Mouse (Mus musculus) hindbrain, embryonic 14.5 days (tissue): ENCODE results near the gene Mn1. TPM values are rescaled to one million over a fixed set of nuclear protein-coding genes. Genes with fewer than 3 reads are reported as not detected.

Experiments
- ATAC-seq: fragments of 200-750 bp; cut with Nextera tagmentation; 2 replicates; pipeline ENCODE4 v1.8.0; 2017; ENCODE audit warnings: moderate number of reproducible peaks, mild to moderate bottlenecking, moderate TSS enrichment, moderate library complexity; ENCODE audit not compliant: low FRiP score
- DNase-seq: peaks from one replicate; pipeline ENCODE4 v3.0.0-alpha.2; 2015; ENCODE audit warnings: low spot score
- H3K27ac ChIP-seq: fragments of 300-500 bp; sonication (generic); 2 replicates; pipeline ENCODE4 v1.5.1; 2014; ENCODE audit warnings: mild to moderate bottlenecking, moderate library complexity
- H3K27me3 ChIP-seq: fragments of 300-500 bp; sonication (generic); 2 replicates; pipeline ENCODE4 v1.6.1; 2014; ENCODE audit warnings: mild to moderate bottlenecking, low read length, mixed read lengths; ENCODE audit not compliant: control insufficient read depth, insufficient read depth
- H3K36me3 ChIP-seq: fragments of 300-500 bp; sonication (generic); replicated peaks from 2 replicates; pipeline ENCODE4 v1.6.1; 2014; ENCODE audit not compliant: control insufficient read depth, insufficient read depth
- H3K4me1 ChIP-seq: fragments of 300-500 bp; sonication (generic); replicated peaks from 2 replicates; pipeline ENCODE4 v1.6.1; 2014; ENCODE audit warnings: antibody characterized with exemption, low read length, mixed read lengths; ENCODE audit not compliant: control insufficient read depth, insufficient read depth
- H3K4me2 ChIP-seq: fragments of 300-500 bp; sonication (generic); replicated peaks from 2 replicates; pipeline ENCODE4 v1.6.1; 2014; ENCODE audit warnings: mild to moderate bottlenecking, moderate library complexity
- H3K4me3 ChIP-seq: fragments of 300-500 bp; sonication (generic); replicated peaks from 2 replicates; pipeline ENCODE4 v1.5.1; 2014; ENCODE audit warnings: mild to moderate bottlenecking, low read length
- H3K9ac ChIP-seq: fragments of 300-500 bp; sonication (generic); 2 replicates; pipeline ENCODE4 v1.6.1; 2014
- H3K9me3 ChIP-seq: fragments of 300-500 bp; sonication (generic); 2 replicates; pipeline ENCODE4 v1.6.1; 2016; ENCODE audit warnings: low read length; ENCODE audit not compliant: control insufficient read depth
- WGBS: fragments of 180-500 bp; shearing (Covaris S2); extraction: QIAGEN DNeasy Blood & Tissue Kit; methylation state at CpG from one replicate; pipeline ENCODE4 v1.1.7; 2014; 5-methylcytosine and 5-hydroxymethylcytosine counted together
- polyA plus RNA-seq: library from polyadenylated mRNA; unstranded; fragments of >200 nt; fragmentation: Nextera tagmentation; extraction: Ambion mirVana; gene quantifications from 2 replicates; pipeline ENCODE4 v1.2.1, GENCODE M21; 2014

Gene Mn1
- polyA plus RNA-seq, 1 experiment from 2014 or later, result 27.8 TPM

GRCm38 (mm10) chr5:111402651-111402996, 14.5 kb upstream of the Mn1 start:
- Histone ChIP-seq H3K4me3 (no peak overlapping the region), H3K36me3 (no peaks in the 10 kb centered on the region), H3K9me3 (no peaks in the 10 kb centered on the region), H3K9ac (no peak overlapping the region), H3K27me3 (0 out of 2 replicates have a peak, but pooled peaks cover 5% of the 10 kb centered on the region), H3K4me1 (0 out of 2 replicates have a peak, but pooled peaks cover 4% of the 10 kb centered on the region), H3K4me2 (no peak overlapping the region), H3K27ac (no peak overlapping the region)
- WGBS, result 84% methylated on average over 6 of the region's 6 CpGs
- DNase-seq (no peak), ATAC-seq (no peak)

DNA sequence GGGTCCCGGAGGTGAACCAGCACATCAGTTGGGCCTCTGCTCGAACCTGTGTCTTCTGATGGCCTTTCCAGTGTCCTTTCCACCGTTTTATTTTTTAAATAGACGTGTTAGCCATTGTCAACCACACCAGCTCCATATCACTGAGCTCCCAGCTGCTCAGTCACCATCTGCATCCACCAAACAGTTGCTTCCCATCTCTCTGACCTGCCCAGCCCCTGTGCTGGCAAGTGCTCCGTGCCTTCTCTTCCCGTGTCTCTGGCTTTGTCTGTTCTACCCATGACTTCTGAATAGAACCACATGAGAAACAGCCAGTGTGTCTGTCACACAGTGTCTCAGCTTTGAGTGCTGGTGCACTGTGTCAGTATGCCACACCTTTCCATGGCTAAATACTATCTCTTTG, 12.4 kb upstream of the Mn1 start:
- Histone ChIP-seq H3K36me3 (no peaks in the 10 kb centered on the region), H3K27me3 (0 out of 2 replicates have a peak, but pooled peaks cover 5% of the 10 kb centered on the region), H3K4me1 (peaks cover 10% of the 10 kb centered on the region), H3K4me3 (no peak overlapping the region), H3K9me3 (no peaks in the 10 kb centered on the region), H3K27ac (no peak overlapping the region), H3K4me2 (no peak overlapping the region), H3K9ac (no peak overlapping the region)
- no peak for ATAC-seq
- DNase-seq, result no peak
- WGBS, result 79% methylated on average over 6 of the region's 6 CpGs

DNA sequence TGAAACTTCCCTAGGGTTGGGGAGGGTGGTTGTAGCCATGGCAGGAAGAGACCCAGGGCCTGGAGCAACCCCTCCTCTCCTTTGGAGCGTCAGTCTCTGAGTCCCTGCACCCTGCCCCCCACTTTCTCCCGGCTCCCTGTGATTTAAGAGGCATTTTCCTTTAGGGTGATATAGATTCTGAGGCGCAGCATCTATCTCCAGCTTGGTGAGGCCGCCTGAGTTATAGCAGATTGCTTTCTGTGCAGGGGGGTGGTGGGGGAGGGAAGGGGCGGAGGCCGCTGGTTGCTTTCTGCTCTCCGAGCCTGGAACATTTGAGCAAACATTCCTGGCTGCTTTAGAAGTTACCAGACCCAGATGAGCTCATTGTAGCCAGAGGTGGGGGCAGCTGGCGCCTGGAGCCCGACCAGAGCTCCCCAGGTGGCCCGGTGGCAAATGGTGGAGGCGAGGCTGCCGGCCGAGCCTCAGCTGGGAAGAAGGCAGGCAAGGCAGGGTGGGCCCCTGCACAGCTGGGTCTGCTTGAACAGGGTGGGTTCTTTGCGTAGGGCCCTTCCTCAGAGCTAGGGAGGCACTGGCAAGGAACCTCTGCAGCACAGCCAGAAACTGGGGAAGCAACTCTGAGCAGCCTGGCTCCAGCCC, 8.6 kb upstream of the Mn1 start:
- H3K9ac ChIP-seq, result no peak overlapping the region
- H3K27ac ChIP-seq, result peak overlapping the region; percentile 41; the same call in 1 of the 2 replicates
- no peaks in the 10 kb centered on the region for H3K9me3 ChIP-seq
- WGBS, result 11% methylated on average over 14 of the region's 14 CpGs
- H3K4me1 ChIP-seq, result peaks cover 16% of the 10 kb centered on the region
- H3K4me3 ChIP-seq, result no peak overlapping the region
- H3K4me2 ChIP-seq, result no peak overlapping the region
- 0 out of 2 replicates have a peak, but pooled peaks have one; percentile 33 for ATAC-seq
- no peaks in the 10 kb centered on the region for H3K36me3 ChIP-seq
- H3K27me3 ChIP-seq, result no peaks in the 10 kb centered on the region; the same call in 1 of the 2 replicates
- DNase-seq, result no peak

DNA sequence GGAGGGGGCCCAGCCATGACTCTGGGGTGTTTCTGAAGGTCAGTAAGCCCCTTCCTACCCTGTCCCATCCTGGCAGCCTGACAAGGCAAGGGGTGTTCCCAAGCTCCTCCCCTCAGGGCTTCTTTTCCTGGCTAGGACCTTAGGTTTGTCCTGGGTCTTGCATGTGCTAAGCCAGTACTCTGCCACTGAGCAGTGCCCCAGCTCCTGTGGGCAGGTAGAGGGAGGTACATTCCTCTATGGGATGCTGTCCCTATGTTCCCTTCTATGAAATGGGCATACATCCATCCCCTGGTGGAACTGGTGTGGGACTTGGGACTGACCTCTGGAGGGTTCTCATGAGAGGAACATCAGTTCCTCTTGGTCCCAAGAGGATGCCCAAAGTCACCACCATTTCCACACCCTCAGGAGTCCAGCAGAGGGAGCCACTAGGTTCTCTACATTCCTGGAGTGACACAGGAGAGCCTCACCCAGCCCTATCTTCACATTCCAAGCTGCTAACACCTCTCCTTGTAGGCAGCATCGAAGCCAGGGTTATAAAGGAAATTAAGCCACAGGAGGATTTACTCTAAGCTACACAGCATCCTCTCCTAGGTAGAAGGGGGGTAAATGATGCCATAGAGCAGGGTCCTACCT, 7.6 kb upstream of the Mn1 start:
- Histone ChIP-seq H3K36me3 (no peaks in the 10 kb centered on the region), H3K4me3 (no peak overlapping the region), H3K4me2 (no peak overlapping the region), H3K27me3 (no peaks in the 10 kb centered on the region; the same call in 1 of the 2 replicates), H3K27ac (no peak overlapping the region), H3K4me1 (peaks cover 24% of the 10 kb centered on the region), H3K9ac (no peak overlapping the region), H3K9me3 (no peaks in the 10 kb centered on the region)
- 39% methylated on average over 1 of the region's 1 CpGs for WGBS
- ATAC-seq (no peak), DNase-seq (no peak)

DNA sequence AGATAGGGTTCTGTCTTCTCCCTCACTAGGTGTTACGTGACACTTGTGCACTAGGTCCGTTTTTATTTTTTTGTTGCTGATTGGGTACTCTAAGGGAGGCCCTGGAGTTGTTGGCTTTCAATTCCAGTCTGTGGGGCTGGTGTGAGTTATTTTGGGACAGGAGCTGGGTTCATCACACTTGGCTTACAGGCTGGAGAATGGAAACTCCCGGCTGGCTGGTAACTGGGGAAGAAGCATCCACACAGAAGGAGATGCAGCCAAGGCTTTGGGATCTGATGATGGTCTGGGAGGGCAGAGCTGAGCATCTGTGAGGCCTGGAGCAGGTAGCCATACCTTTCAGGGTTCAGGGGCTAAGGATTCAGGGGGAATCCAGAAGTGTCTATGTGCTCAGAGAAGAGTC, 6.5 kb upstream of the Mn1 start:
- Histone ChIP-seq H3K36me3 (no peaks in the 10 kb centered on the region), H3K4me3 (no peak overlapping the region), H3K9ac (no peak overlapping the region), H3K9me3 (no peaks in the 10 kb centered on the region), H3K4me1 (peaks cover 33% of the 10 kb centered on the region), H3K4me2 (no peak overlapping the region), H3K27ac (no peak overlapping the region), H3K27me3 (no peaks in the 10 kb centered on the region; the same call in 1 of the 2 replicates)
- no peak for DNase-seq
- ATAC-seq, result no peak
- WGBS, result 84% methylated on average over 3 of the region's 3 CpGs

GRCm38 (mm10) chr5:111414192-111414591, 3.0 kb upstream of the Mn1 start:
- Histone ChIP-seq H3K4me1 (peaks cover 31% of the 10 kb centered on the region), H3K9me3 (no peaks in the 10 kb centered on the region), H3K4me3 (0 out of 2 replicates have a peak overlapping the region, but pooled peaks have one; percentile 92), H3K4me2 (peak overlapping the region; percentile 99), H3K36me3 (peaks cover 4% of the 10 kb centered on the region), H3K27me3 (no peaks in the 10 kb centered on the region; the same call in 1 of the 2 replicates), H3K9ac (peak overlapping the region; percentile 93), H3K27ac (peak overlapping the region; percentile 89)
- peak; percentile 89 for DNase-seq
- WGBS, result under 1% methylated on average over 5 of the region's 5 CpGs
- peak; percentile 41; the same call in 1 of the 2 replicates for ATAC-seq

GRCm38 (mm10) chr5:111414770-111415249, 2.4 kb upstream of the Mn1 start:
- Histone ChIP-seq H3K9me3 (no peaks in the 10 kb centered on the region), H3K4me1 (peaks cover 37% of the 10 kb centered on the region), H3K27ac (peak overlapping the region; percentile 89), H3K4me2 (peak overlapping the region; percentile 99), H3K4me3 (peak overlapping the region; percentile 92), H3K36me3 (peaks cover 10% of the 10 kb centered on the region), H3K9ac (peak overlapping the region; percentile 93), H3K27me3 (no peaks in the 10 kb centered on the region; the same call in 1 of the 2 replicates)
- ATAC-seq, result no peak
- DNase-seq, result no peak
- WGBS, result 30% methylated on average over 4 of the region's 4 CpGs

- Histone ChIP-seq H3K27ac (peak overlapping the region; percentile 89), H3K9me3 (no peaks in the 10 kb centered on the region), H3K9ac (peak overlapping the region; percentile 93), H3K27me3 (no peaks in the 10 kb centered on the region; the same call in 1 of the 2 replicates), H3K4me3 (peak overlapping the region; percentile 92), H3K4me1 (peaks cover 45% of the 10 kb centered on the region), H3K4me2 (peak overlapping the region; percentile 99), H3K36me3 (peaks cover 18% of the 10 kb centered on the region)
- no peak for ATAC-seq
- WGBS, result under 1% methylated on average over 14 of the region's 14 CpGs
- no peak for DNase-seq
Measured at GRCm38 (mm10) chr5:111415575-111415974, 1.6 kb upstream of the Mn1 start.

DNA sequence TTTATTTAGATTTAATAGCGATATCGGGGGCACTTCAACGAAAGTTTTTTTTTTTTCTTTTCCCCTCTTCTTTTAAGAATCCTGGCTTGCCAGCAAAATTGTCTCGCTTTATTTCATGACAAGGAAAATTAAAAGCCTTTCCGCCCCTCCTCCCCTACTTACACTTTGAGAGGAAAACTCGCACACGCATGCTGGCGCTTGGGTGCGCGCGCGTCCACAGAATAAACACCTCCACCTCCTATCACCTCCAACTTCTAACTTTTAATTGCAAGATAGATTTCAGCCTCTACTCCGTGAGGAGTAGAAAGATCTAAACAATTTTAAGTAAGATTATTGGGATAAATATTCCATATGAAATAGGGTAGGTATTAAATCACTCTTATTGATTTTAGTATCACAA, 1.1 kb upstream of the Mn1 start:
- ATAC-seq (no peak), DNase-seq (no peak)
- Histone ChIP-seq H3K9me3 (no peaks in the 10 kb centered on the region), H3K9ac (peak overlapping the region; percentile 93), H3K4me1 (peaks cover 49% of the 10 kb centered on the region), H3K4me2 (peak overlapping the region; percentile 99), H3K27ac (peak overlapping the region; percentile 89), H3K36me3 (peaks cover 23% of the 10 kb centered on the region), H3K4me3 (peak overlapping the region; percentile 92), H3K27me3 (no peaks in the 10 kb centered on the region; the same call in 1 of the 2 replicates)
- WGBS, result under 1% methylated on average over 13 of the region's 13 CpGs
